Mouse (Mus musculus): ENCODE measurements around the gene Samhd1. TPM values are rescaled to one million over a fixed set of nuclear protein-coding genes. Genes with fewer than 3 reads are reported as not detected.
A peak's percentile ranks its signal among the peaks of the same experiment; 100 is the strongest.

The Samhd1 gene
- polyA plus RNA-seq, 1 experiment from 2014 or later: 9.6 TPM

DNA sequence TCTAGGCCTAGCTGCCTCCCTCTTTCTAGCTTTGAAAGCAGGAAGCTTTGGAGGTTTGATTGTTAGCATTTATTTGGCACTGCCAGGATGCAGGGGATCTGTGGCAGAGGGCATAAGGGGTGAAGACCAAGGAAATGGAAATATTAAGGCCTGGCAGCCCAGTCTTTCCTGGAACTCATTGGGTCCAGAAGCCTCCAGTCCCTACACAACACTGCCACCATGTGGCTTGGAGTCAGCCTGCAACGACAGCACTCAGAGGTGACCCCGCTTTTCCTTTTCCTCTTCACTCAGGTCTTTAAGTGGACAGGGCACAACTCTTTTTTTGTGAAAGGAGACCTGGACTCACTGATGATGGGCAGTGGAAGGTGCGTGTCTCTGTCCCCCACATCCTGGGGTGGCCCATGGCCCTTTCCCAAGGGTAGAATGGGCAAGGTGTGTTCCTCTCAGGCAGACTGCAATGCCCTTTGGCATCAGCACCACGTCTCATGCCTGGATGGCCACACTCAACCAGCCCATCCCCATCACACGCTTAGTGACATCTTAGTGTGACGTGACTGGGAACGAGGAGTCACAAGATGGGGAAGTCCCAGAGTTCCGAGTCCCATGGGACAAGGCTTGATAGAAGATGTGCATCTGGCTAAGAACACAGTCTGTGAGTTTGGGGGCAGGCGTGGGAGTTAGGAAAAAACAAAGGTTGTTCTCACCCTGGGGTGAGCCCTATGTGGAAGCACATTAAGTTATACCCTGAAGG is 39.9 kb downstream of the Samhd1 start:
- ATAC-seq: peak; percentile 68; the same call in 1 of the 2 replicates
- no peaks in the 10 kb centered on the region for H3K9me3 ChIP-seq (replicated peaks; ENCODE audit: control insufficient read depth, low read length, poor library complexity, severe bottlenecking)
- 0 out of 2 replicates have a peak overlapping the region, but pooled peaks have one; percentile 46 for H3K9ac ChIP-seq (ENCODE audit: low read depth, low read length)
- no peaks in the 10 kb centered on the region; the same call in 1 of the 2 replicates for H3K4me1 ChIP-seq (ENCODE audit: control insufficient read depth, insufficient read depth, low read length)
- H3K36me3 ChIP-seq (ENCODE audit: control insufficient read depth, insufficient read depth, low read length): no peaks in the 10 kb centered on the region; the same call in 1 of the 2 replicates
- 62% methylated on average over 9 of the region's 9 CpGs for WGBS
- H3K4me3 ChIP-seq (ENCODE audit: low read depth, low read length): no peak overlapping the region
- no peak overlapping the region for H3K27ac ChIP-seq (ENCODE audit: low read length)
- H3K27me3 ChIP-seq (ENCODE audit: control insufficient read depth, insufficient read depth, low read depth, low read length): no peaks in the 10 kb centered on the region
- H3K4me2 ChIP-seq (ENCODE audit: low read length): no peak overlapping the region

DNA sequence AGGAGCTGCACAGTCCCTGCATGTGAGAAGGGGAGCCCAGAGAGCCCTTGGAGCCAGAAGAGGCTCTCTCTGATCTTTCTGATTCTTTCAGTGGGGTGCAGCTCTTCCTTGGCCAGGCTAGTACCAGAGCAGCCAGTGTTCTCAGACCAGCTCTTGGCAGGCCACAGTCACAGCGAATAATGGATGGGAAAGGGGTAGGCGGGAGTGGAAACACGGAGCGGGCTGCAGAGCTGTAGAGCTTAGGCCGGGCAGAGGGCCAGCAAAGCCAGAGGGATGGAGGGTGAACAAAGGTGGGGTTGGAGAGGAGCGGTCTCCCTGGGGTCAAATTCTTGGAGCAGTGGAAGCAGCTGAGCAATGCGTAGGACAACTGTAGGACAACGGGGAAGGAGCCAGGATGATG is 43.0 kb downstream of the Samhd1 start:
- Histone ChIP-seq H3K27me3 (ENCODE audit: control insufficient read depth, insufficient read depth, low read depth, low read length) (no peaks in the 10 kb centered on the region), H3K4me1 (ENCODE audit: control insufficient read depth, insufficient read depth, low read length) (no peaks in the 10 kb centered on the region; the same call in 1 of the 2 replicates), H3K4me3 (ENCODE audit: low read depth, low read length) (no peak overlapping the region), H3K4me2 (ENCODE audit: low read length) (no peak overlapping the region), H3K27ac (ENCODE audit: low read length) (no peak overlapping the region), H3K9me3 (replicated peaks; ENCODE audit: control insufficient read depth, low read length, poor library complexity, severe bottlenecking) (no peaks in the 10 kb centered on the region), H3K9ac (ENCODE audit: low read depth, low read length) (no peak overlapping the region; the same call in 1 of the 2 replicates), H3K36me3 (ENCODE audit: control insufficient read depth, insufficient read depth, low read length) (no peaks in the 10 kb centered on the region)
- 49% methylated on average over 8 of the region's 8 CpGs for WGBS
- peak; percentile 72 for ATAC-seq

GRCm38 (mm10) chr2:157087536-157088317 is 47.3 kb downstream of the Samhd1 start:
- Histone ChIP-seq H3K4me2 (ENCODE audit: low read length) (no peak overlapping the region), H3K36me3 (ENCODE audit: control insufficient read depth, insufficient read depth, low read length) (no peaks in the 10 kb centered on the region), H3K27me3 (ENCODE audit: control insufficient read depth, insufficient read depth, low read depth, low read length) (no peaks in the 10 kb centered on the region), H3K4me1 (ENCODE audit: control insufficient read depth, insufficient read depth, low read length) (no peaks in the 10 kb centered on the region), H3K9ac (ENCODE audit: low read depth, low read length) (no peak overlapping the region), H3K4me3 (ENCODE audit: low read depth, low read length) (no peak overlapping the region), H3K27ac (ENCODE audit: low read length) (no peak overlapping the region), H3K9me3 (replicated peaks; ENCODE audit: control insufficient read depth, low read length, poor library complexity, severe bottlenecking) (no peaks in the 10 kb centered on the region)
- 82% methylated on average over 14 of the region's 14 CpGs for WGBS
- no peak for ATAC-seq

DNA sequence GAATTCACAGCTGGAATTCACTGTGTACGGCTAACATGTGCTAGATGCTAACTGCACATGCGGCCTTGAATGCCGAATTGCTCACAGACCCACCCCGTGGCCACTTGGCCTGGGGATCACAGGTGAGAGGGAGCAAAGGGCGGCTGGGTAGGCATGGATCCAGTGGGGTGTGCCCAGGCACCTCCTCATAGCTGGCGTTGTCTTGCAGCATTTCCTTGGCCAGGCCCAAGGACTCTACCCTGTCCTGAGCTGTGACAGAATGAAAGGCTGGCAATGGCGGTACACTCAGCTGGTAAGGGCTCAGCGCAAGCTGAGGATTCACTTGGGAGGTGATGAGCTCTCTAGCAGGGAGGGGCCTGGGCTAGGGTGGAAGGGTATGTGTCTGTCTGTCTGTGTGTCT is 48.3 kb downstream of the Samhd1 start, which contains the start of gene Tldc2:
Tldc2 (plus strand) TSS at position 260 of the 400 bp plus-strand sequence.
- Histone ChIP-seq H3K9ac (ENCODE audit: low read depth, low read length) (no peak within 1 kb of the TSS), H3K36me3 (ENCODE audit: control insufficient read depth, insufficient read depth, low read length) (no peaks in the 10 kb centered on the region), H3K27me3 (ENCODE audit: control insufficient read depth, insufficient read depth, low read depth, low read length) (no peaks in the 10 kb centered on the region), H3K9me3 (replicated peaks; ENCODE audit: control insufficient read depth, low read length, poor library complexity, severe bottlenecking) (no peaks in the 10 kb centered on the region), H3K4me2 (ENCODE audit: low read length) (no peak within 1 kb of the TSS), H3K4me1 (ENCODE audit: control insufficient read depth, insufficient read depth, low read length) (0 out of 2 replicates have a peak, but pooled peaks cover 2% of the 10 kb centered on the region), H3K4me3 (ENCODE audit: low read depth, low read length) (no peak within 1 kb of the TSS), H3K27ac (ENCODE audit: low read length) (no peak within 1 kb of the TSS)
- no peak for ATAC-seq
- 84% methylated on average over 8 of the region's 8 CpGs for whole genome bisulfite sequencing

DNA sequence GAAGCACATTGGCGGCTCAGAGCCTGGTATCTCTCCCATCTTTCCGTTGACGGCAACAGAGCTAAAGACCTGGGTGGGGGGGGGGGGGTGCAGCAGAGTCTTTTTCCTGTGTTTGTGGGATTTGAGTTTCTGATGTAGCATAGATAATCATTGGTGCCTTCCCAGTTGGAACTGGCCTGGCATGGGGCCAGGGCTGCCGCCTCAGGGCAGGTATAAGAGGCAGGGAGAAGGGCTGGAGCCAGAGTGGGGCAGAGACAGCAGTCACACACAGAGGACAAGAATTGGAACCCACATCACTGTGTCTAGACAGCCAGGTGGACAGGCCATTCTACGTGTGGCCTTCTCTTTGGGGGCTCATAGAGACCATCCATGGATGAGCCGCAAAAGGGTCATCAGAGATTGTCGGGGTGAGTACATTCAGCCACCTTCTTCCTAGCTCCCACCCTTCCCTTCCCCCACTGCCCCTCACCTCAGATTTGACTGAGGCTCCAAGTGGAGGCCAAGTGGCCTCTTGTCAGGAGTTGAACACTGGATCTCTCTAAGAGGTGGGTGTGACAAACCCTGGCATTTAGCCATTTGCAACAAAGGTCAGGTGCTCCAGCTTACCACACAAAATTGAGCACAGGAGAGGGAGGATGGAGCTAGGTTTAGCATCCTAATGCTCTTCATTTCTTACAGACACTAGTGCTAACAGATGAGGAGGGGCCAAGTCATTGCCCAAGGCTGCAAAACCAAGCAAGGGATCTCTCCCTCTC is 50.1 kb downstream of the Samhd1 start:
- no peak for ATAC-seq
- H3K27me3 ChIP-seq (ENCODE audit: control insufficient read depth, insufficient read depth, low read depth, low read length): no peaks in the 10 kb centered on the region

GRCm38 (mm10) chr2:157081960-157082359 is 53.1 kb downstream of the Samhd1 start:
- no peak overlapping the region for H3K27ac ChIP-seq (ENCODE audit: low read length)
- H3K9me3 ChIP-seq (replicated peaks; ENCODE audit: control insufficient read depth, low read length, poor library complexity, severe bottlenecking): no peaks in the 10 kb centered on the region
- peaks cover 12% of the 10 kb centered on the region for H3K4me1 ChIP-seq (ENCODE audit: control insufficient read depth, insufficient read depth, low read length)
- H3K27me3 ChIP-seq (ENCODE audit: control insufficient read depth, insufficient read depth, low read depth, low read length): no peaks in the 10 kb centered on the region
- WGBS: 21% methylated on average over 7 of the region's 7 CpGs
- H3K36me3 ChIP-seq (ENCODE audit: control insufficient read depth, insufficient read depth, low read length): no peaks in the 10 kb centered on the region
- ATAC-seq: no peak
- H3K4me2 ChIP-seq (ENCODE audit: low read length): no peak overlapping the region
- H3K9ac ChIP-seq (ENCODE audit: low read depth, low read length): no peak overlapping the region
- H3K4me3 ChIP-seq (ENCODE audit: low read depth, low read length): no peak overlapping the region

More for the DNA sequence above, 50.1 kb downstream of the Samhd1 start:
- no peak overlapping the region for H3K4me2 ChIP-seq (ENCODE audit: low read length)
- no peak overlapping the region for H3K9ac ChIP-seq (ENCODE audit: low read depth, low read length)
- WGBS: 94% methylated on average over 7 of the region's 7 CpGs
- no peak overlapping the region for H3K4me3 ChIP-seq (ENCODE audit: low read depth, low read length)
- H3K36me3 ChIP-seq (ENCODE audit: control insufficient read depth, insufficient read depth, low read length): no peaks in the 10 kb centered on the region
- H3K9me3 ChIP-seq (replicated peaks; ENCODE audit: control insufficient read depth, low read length, poor library complexity, severe bottlenecking): no peaks in the 10 kb centered on the region
- H3K4me1 ChIP-seq (ENCODE audit: control insufficient read depth, insufficient read depth, low read length): peaks cover 2% of the 10 kb centered on the region; the same call in 1 of the 2 replicates
- no peak overlapping the region for H3K27ac ChIP-seq (ENCODE audit: low read length)

DNA sequence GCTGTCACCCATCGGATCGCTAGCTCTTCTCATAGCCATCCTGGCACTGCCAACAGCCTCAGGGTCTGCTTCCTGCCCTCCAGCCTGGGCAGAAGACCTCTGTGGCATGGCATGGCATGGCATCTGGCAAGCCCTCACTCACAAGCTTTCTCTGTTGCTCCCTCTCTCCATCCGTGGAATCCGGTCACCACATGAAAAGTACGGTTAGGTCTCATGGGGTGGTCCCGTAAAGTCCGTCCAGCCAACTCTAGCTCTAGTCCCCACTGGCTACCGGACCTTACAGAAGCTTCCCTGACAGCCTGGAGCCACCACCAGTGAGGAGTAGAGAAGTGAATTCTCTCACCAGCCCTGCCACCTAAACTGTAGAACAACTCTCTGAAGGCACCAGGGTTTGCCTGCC is 53.7 kb downstream of the Samhd1 start:
- no peak for ATAC-seq
- no peak overlapping the region for H3K4me3 ChIP-seq (ENCODE audit: low read depth, low read length)
- H3K9ac ChIP-seq (ENCODE audit: low read depth, low read length): no peak overlapping the region
- H3K9me3 ChIP-seq (replicated peaks; ENCODE audit: control insufficient read depth, low read length, poor library complexity, severe bottlenecking): no peaks in the 10 kb centered on the region
- no peaks in the 10 kb centered on the region for H3K27me3 ChIP-seq (ENCODE audit: control insufficient read depth, insufficient read depth, low read depth, low read length)
- WGBS: 89% methylated on average over 8 of the region's 8 CpGs
- peaks cover 18% of the 10 kb centered on the region for H3K4me1 ChIP-seq (ENCODE audit: control insufficient read depth, insufficient read depth, low read length)
- H3K4me2 ChIP-seq (ENCODE audit: low read length): no peak overlapping the region
- no peak overlapping the region for H3K27ac ChIP-seq (ENCODE audit: low read length)
- no peaks in the 10 kb centered on the region for H3K36me3 ChIP-seq (ENCODE audit: control insufficient read depth, insufficient read depth, low read length)

DNA sequence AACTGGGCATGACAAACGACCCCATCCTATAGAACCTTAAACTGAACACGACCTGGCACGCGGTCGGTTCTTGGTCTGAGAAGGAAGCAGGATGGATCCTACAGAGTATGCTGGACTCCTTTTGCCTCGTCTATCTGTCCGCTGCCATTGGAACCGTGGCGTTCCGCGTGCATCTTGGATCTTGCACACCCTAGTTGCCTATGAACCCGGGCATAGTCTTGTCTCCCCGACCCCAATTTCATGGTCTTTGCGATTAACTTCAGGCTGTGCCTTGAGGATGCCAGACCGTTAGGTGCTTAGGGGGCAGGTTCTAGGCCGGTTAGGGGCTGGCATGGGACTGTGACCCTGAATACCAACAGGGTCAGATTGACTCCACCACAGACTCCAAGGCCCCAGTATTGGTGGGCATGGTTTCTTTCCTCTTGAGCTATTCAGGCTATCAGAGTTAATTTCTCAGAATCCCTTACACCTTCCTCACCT is 55.3 kb downstream of the Samhd1 start:
- H3K27me3 ChIP-seq (ENCODE audit: control insufficient read depth, insufficient read depth, low read depth, low read length): no peaks in the 10 kb centered on the region
- peak overlapping the region; percentile 77 for H3K4me3 ChIP-seq (ENCODE audit: low read depth, low read length)
- H3K27ac ChIP-seq (ENCODE audit: low read length): peak overlapping the region; percentile 99
- peak overlapping the region; percentile 100 for H3K4me2 ChIP-seq (ENCODE audit: low read length)
- 7% methylated on average over 16 of the region's 16 CpGs for WGBS
- H3K9me3 ChIP-seq (replicated peaks; ENCODE audit: control insufficient read depth, low read length, poor library complexity, severe bottlenecking): no peaks in the 10 kb centered on the region
- H3K36me3 ChIP-seq (ENCODE audit: control insufficient read depth, insufficient read depth, low read length): no peaks in the 10 kb centered on the region
- peaks cover 34% of the 10 kb centered on the region for H3K4me1 ChIP-seq (ENCODE audit: control insufficient read depth, insufficient read depth, low read length)
- H3K9ac ChIP-seq (ENCODE audit: low read depth, low read length): peak overlapping the region; percentile 97
- peak; percentile 13 for ATAC-seq

Data from midbrain, embryonic 16.5 days (tissue).